Mouse (Mus musculus) kidney, embryonic 14.5 days (tissue): ENCODE measurements at regions not wholly inside any gene's neighbourhood (a gene's known extent, or its start where the extent isn't known, plus 50 kb on each side); places are given as distances from the start of the nearest gene placed in this dataset. TPM values are rescaled to one million over a fixed set of nuclear protein-coding genes. Genes with fewer than 3 reads are reported as not detected.
A peak's percentile ranks its signal among the peaks of the same experiment; 100 is the strongest.

Experiments
- ATAC-seq: fragments of 200-750 bp; cut with Nextera tagmentation; 2 replicates; pipeline ENCODE4 v1.8.0; 2017; ENCODE audit warnings: moderate number of reproducible peaks, mild to moderate bottlenecking, moderate TSS enrichment, moderate library complexity; ENCODE audit not compliant: low FRiP score, low TSS enrichment
- H3K27ac ChIP-seq: fragments of 300-500 bp; sonication (generic); 2 replicates; pipeline ENCODE4 v1.5.1; 2014; ENCODE audit warnings: low read depth, mild to moderate bottlenecking, low read length, moderate library complexity, mixed read lengths
- H3K27me3 ChIP-seq: fragments of 300-500 bp; sonication (generic); 2 replicates; pipeline ENCODE4 v1.6.1; 2014; ENCODE audit warnings: mild to moderate bottlenecking, low read length; ENCODE audit not compliant: control insufficient read depth, insufficient read depth
- H3K36me3 ChIP-seq: fragments of 300-500 bp; sonication (generic); 2 replicates; pipeline ENCODE4 v1.6.1; 2014; ENCODE audit warnings: low read length, mixed read lengths; ENCODE audit not compliant: control insufficient read depth, insufficient read depth
- H3K4me1 ChIP-seq: fragments of 300-500 bp; sonication (generic); 2 replicates; pipeline ENCODE4 v1.6.1; 2014; ENCODE audit warnings: low read length, mixed read lengths; ENCODE audit not compliant: control insufficient read depth, insufficient read depth
- H3K4me2 ChIP-seq: fragments of 300-500 bp; sonication (generic); replicated peaks from 2 replicates; pipeline ENCODE4 v1.6.1; 2014; ENCODE audit warnings: low read depth, mild to moderate bottlenecking, low read length
- H3K4me3 ChIP-seq: fragments of 300-500 bp; sonication (generic); 2 replicates; pipeline ENCODE4 v1.5.1; 2014; ENCODE audit warnings: mild to moderate bottlenecking, low read length
- H3K9ac ChIP-seq: fragments of 300-500 bp; sonication (generic); 2 replicates; pipeline ENCODE4 v1.6.1; 2014; ENCODE audit warnings: low read depth, mild to moderate bottlenecking, low read length, moderate library complexity
- H3K9me3 ChIP-seq: fragments of 300-500 bp; sonication (generic); 2 replicates; pipeline ENCODE4 v1.6.1; 2016; ENCODE audit warnings: low read length; ENCODE audit not compliant: control insufficient read depth
- WGBS: fragments of 180-500 bp; shearing (Covaris S2); extraction: QIAGEN DNeasy Blood & Tissue Kit; methylation state at CpG from one replicate; pipeline ENCODE4 v1.1.7; 2014; 5-methylcytosine and 5-hydroxymethylcytosine counted together
- microRNA-seq: library from miRNA; unstranded; fragments of <30 nt; microRNA quantifications from one replicate; pipeline ENCODE4, GENCODE M21; 2016

DNA sequence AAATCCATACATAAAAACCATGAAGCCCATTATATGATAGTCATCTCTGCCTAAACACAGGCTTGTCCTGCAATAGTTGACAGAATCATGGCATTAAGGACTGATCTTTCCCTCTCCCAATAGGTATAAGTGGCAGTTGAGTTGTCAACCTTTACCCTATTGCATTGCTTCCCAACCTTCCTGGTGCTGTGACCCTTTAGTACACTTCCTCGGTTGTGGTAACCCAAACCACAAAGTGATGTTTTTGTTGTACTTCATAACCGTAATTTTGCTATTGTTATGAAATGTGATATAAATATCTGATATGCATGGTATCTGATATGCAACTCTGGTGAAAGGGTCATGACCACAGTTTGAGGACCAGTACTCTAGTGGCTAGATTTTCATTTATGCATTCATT, 61.4 kb downstream of the Gm4340 start:
- Histone ChIP-seq H3K27me3 (no peaks in the 10 kb centered on the region), H3K36me3 (no peaks in the 10 kb centered on the region), H3K4me1 (no peaks in the 10 kb centered on the region), H3K9me3 (no peaks in the 10 kb centered on the region), H3K4me3 (no peak overlapping the region), H3K4me2 (no peak overlapping the region), H3K9ac (no peak overlapping the region), H3K27ac (no peak overlapping the region)
- 78% methylated on average over 2 of the region's 2 CpGs for WGBS
- no peak for ATAC-seq

GRCm38 (mm10) chr10:104274841-104275240, 81.0 kb downstream of the Gm4340 start:
- H3K36me3 ChIP-seq, result no peaks in the 10 kb centered on the region
- 35% methylated on average over 4 of the region's 4 CpGs for WGBS
- no peaks in the 10 kb centered on the region for H3K27me3 ChIP-seq
- no peak overlapping the region for H3K27ac ChIP-seq
- H3K4me2 ChIP-seq, result no peak overlapping the region
- no peak overlapping the region for H3K9ac ChIP-seq
- no peak overlapping the region for H3K4me3 ChIP-seq
- peak; percentile 39; the same call in 1 of the 2 replicates for ATAC-seq
- no peaks in the 10 kb centered on the region for H3K4me1 ChIP-seq
- no peaks in the 10 kb centered on the region for H3K9me3 ChIP-seq

DNA sequence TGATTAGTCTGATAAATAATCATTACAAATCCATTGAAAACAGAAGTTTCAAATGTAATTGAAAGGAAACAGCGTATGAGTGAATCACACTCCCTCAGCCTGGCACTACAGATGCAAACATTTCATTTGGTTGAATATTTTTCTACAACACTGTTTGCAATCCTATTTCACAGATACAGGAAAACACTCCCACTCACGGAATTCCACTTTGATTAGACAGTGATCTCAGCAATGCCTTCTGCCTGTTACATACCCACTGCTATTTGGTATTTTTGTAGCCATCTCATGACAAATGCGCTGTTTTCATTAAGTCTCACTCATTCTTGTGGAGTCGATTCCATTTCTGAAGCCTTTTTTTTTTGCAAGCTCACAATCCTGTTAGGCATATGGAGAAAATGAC, 105.3 kb downstream of the Gm4340 start:
- no peak overlapping the region for H3K27ac ChIP-seq
- no peak overlapping the region for H3K4me3 ChIP-seq
- 83% methylated on average over 4 of the region's 4 CpGs for WGBS
- H3K4me1 ChIP-seq, result no peaks in the 10 kb centered on the region
- no peak overlapping the region for H3K4me2 ChIP-seq
- no peaks in the 10 kb centered on the region for H3K9me3 ChIP-seq
- H3K9ac ChIP-seq, result no peak overlapping the region
- H3K36me3 ChIP-seq, result no peaks in the 10 kb centered on the region
- ATAC-seq, result no peak
- no peaks in the 10 kb centered on the region for H3K27me3 ChIP-seq

Small RNA genes lying in the stretch of these regions (microRNA-seq; reads per million reads assigned to microRNA genes)
- gene Mir6411, result not detected
